Mouse (Mus musculus): ENCODE measurements at regions not wholly inside any gene's neighbourhood (a gene's known extent, or its start where the extent isn't known, plus 50 kb on each side); places are given as distances from the start of the nearest gene placed in this dataset.

GRCm38 (mm10) chr16:30652692-30653091, 53.2 kb downstream of the Fam43a start:
- no peak for DNase-seq (ENCODE audit: low read depth, low spot score)

DNA sequence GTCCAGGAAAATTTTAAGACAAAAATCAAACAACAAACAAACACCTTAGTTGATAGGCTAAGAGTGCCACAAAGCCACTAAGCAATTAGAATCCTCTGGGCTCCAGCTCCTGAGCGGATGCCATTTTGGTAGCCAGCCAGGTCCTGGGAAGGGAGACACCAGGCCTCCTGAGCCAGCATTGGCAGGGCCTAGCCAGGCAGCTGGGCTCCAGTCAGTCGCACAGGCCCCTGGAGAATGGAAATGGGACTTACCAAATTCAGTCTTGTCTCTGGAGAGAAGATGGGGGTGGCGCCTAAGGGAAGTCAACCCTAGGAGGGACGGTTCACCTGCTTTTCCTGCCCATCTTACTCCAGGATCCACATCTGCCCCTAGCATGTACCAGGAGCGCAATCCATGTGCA, 54.3 kb downstream of the Fam43a start:
- no peak for DNase-seq (ENCODE audit: low read depth, low spot score)

DNA sequence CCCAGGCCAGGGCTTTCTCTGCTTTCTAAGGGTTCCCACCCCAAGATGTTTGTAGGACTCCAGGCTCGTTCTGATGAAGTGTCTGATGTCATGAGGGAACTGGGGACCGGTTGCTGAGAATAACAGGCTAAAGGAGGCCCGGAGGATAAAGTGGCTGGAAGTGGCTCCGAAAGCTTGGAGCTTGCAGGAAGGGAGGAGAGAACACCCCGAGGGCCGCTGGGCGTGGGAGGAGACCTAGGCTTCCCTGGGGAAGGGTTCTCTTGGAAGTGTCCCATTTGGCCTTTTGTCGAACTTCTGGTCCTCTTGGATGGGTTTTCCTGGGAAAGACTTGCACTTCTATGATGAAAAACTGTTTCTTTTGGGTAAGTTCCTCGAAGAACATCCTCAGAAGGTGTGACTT, 54.7 kb downstream of the Fam43a start:
- DNase-seq (ENCODE audit: low read depth, low spot score): no peak

- no peak for DNase-seq (ENCODE audit: low read depth, low spot score)
These were observed 56.3 kb downstream of the Fam43a start for GRCm38 (mm10) chr16:30655798-30656221.

- no peak for DNase-seq (ENCODE audit: low read depth, low spot score)
These were observed 57.4 kb downstream of the Fam43a start for GRCm38 (mm10) chr16:30656881-30657280.

DNA sequence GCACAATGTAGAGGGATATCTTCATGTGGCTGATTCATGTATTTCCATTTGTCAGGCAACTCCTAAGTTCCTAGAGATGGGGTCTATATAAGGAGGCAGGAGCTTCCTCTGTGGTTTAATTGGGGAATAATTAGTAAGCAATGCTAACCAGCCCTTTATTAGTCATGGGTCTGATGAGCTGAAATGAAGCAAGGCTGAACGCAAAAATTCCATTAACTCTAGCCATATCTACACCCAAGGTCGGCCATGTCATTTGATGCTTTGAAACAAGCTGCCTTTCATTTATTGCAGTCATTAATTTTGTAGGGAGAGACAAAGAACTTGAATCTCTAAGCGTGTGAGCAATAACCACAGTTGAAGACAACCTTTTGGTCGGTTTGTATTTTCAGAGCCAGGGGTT, 59.4 kb downstream of the Fam43a start:
- DNase-seq (ENCODE audit: low read depth, low spot score): no peak

- no peak for DNase-seq (ENCODE audit: low read depth, low spot score)
These were observed 61.8 kb downstream of the Fam43a start for GRCm38 (mm10) chr16:30661086-30661977.

- DNase-seq (ENCODE audit: low read depth, low spot score): no peak
These were observed 63.5 kb downstream of the Fam43a start for GRCm38 (mm10) chr16:30663055-30663454.

DNA sequence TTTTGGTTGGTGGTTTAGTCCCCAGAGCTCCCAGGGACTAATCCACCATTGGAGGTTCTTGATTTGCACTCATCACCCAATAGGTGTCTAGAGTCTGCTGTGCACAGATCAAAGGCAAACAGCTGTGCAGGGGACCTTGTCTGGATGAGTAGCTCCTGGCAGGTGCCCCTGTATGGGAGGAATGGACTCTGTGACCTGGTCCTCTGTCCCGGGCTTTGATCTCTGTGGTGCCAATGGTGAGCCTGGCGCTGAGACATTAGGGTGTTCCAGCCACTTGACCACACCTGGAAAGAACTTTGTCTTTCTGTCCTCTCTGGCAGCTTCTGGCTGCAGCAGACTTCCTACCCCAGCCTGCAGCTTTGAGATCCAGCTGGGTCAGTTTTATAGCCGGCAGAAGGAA, 64.4 kb downstream of the Fam43a start:
- no peak for DNase-seq (ENCODE audit: low read depth, low spot score)

- DNase-seq (ENCODE audit: low read depth, low spot score): no peak
These were observed 64.9 kb downstream of the Fam43a start for GRCm38 (mm10) chr16:30664433-30664832.

DNA sequence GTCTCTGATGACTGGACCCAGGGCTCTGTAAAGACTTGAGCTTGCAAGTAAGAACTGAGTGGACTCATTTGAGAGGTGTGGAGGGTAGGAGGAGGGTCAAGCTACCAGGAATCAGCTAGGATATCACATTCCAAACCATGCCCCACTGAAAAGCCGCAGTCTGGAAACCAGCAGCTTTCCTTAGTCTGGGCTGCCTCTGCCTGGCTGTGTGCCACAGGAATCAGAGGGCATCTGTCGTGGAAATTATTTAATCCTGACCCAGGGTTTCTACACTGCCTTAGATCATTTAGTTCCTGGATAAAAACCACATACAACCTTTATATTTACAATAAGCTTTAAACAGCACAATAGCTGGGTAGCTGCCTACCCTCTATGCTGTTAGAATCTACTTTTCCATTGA, 66.4 kb downstream of the Fam43a start:
- no peak for DNase-seq (ENCODE audit: low read depth, low spot score)

- DNase-seq (ENCODE audit: low read depth, low spot score): no peak
These were observed 70.4 kb downstream of the Fam43a start for GRCm38 (mm10) chr16:30669883-30670282.

- no peak for DNase-seq (ENCODE audit: low read depth, low spot score)
These were observed 72.1 kb downstream of the Fam43a start for GRCm38 (mm10) chr16:30671584-30671983.

DNA sequence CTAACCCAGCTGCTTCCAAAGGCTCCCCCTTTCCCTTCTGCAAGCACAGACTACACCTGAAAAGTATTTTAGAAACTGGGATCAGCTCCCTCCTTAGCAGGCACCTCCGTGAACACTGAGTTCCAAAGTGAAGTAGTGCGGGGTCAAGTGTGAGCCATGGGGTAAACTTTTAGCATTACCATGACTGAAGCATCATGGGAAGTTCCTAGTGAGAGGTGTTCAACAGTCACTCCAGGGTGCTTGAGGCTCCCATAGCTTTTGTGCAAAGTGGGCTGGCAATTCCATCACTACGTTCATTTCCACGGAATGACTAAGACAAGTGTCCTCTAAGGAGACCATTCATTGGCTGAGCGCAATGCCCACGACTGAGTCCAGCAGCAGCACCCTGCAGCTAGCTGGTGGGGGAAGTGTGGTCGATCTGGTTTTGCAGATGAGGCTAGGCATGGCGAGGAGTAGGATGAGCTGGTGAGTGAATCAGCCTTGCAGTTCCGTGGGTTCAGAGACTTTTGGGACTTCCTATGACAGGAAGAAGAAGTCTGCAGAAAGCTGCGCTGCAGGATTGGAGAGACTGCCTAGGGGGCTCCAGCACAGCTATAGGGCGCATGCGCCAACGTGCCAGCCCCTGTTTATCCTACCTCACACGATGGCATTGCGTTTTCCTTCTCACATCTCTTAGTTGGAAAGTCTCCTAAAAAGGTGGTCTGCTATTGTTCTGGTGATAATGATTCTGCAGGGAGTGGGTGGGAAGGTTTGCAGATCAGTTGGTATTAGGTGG, 73.4 kb downstream of the Fam43a start:
- DNase-seq (ENCODE audit: low read depth, low spot score): no peak

DNA sequence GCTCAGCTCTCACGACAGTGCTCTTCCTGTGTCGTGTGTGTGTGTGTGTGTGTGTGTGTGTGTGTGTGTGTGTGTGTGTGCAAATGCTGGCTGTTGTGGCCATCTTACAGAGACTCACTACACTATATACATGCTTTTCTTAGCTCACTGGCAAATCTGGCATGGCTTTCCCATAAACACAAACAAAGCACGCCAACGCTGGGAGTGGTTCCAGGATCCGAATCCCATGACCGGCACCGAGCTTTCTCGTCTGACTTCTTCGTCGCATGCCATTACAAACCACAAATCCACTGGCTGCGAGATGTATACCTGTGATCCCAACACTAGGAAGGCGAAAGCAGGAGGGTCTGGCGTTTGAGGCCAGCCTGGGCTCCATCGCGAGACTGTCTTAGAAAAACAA, 74.1 kb downstream of the Fam43a start:
- no peak for DNase-seq (ENCODE audit: low read depth, low spot score)

- no peak for DNase-seq (ENCODE audit: low read depth, low spot score)
These were observed 76.3 kb downstream of the Fam43a start for GRCm38 (mm10) chr16:30675829-30676228.

- DNase-seq (ENCODE audit: low read depth, low spot score): no peak
These were observed 77.5 kb downstream of the Fam43a start for GRCm38 (mm10) chr16:30677016-30677415.

- DNase-seq (ENCODE audit: low read depth, low spot score): no peak
These were observed 78.6 kb downstream of the Fam43a start for GRCm38 (mm10) chr16:30677896-30678707.

DNA sequence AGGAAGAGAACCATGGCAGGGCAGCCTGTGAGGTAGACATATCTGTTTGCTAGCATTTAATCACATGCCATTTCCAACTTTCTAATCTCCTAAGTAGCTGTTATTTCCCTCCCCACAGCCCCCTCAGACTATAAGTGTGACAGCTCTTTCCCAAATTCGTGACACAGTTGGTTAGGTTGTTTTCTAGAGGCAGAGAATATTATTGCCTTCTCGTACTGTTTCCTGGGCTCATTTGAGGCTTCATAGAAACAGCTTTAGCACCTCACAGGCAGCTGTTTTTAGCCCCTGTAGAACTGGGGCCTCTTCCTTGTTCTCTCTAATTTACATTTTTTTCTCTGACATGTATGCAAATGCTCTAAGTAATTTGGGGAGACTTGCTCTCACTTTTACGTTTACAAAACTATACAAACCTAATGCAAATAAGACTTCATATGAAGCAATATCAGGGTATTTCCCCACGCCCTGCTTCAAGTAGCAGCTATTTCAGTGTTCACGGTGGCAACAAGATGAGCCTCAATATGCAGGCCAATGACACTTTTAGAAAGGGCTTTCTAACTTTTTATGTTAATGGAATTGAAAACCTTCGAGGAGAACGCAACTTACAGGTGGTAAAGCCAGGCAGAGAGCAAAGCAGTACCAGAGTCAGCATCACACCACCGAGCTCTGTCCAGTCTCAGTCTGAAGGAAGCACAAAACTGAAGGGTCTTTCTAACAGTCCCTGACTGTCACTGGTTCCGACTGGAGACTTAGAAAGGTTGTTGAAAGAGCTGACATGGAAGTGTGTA, 79.4 kb downstream of the Fam43a start:
- no peak for DNase-seq (ENCODE audit: low read depth, low spot score)

- DNase-seq (ENCODE audit: low read depth, low spot score): no peak
These were observed 79.9 kb downstream of the Fam43a start for GRCm38 (mm10) chr16:30679493-30679811.

- DNase-seq (ENCODE audit: low read depth, low spot score): no peak
These were observed 81.9 kb downstream of the Fam43a start for GRCm38 (mm10) chr16:30681421-30681820.

Data from brain, embryonic 18.5 days (tissue).